Mouse (Mus musculus) spleen, adult 2 months (tissue): ENCODE measurements at regions not wholly inside any gene's neighbourhood (a gene's known extent, or its start where the extent isn't known, plus 50 kb on each side); places are given as distances from the start of the nearest gene placed in this dataset.

Source experiments
- CTCF ChIP-seq: fragments of 200-500 bp; IDR thresholded peaks from 2 replicates; pipeline ENCODE4 v1.5.1; 2011; ENCODE audit warnings: mild to moderate bottlenecking, inconsistent platforms; ENCODE audit not compliant: insufficient read depth, insufficient read length, insufficient replicate concordance; ENCODE audit errors: extremely low read depth
- POLR2A ChIP-seq: fragments of 200-500 bp; IDR thresholded peaks from 2 replicates; pipeline ENCODE4 v1.6.1; 2011; ENCODE audit warnings: low read depth, low read length, inconsistent platforms

- no peak for TF ChIP-seq CTCF
- TF ChIP-seq POLR2A = no peak
Measured at GRCm38 (mm10) chr2:147560426-147561155, 198.9 kb downstream of the Pax1 start.
